Mouse (Mus musculus) gastrocnemius, postnatal 36 days (tissue): ENCODE data around the gene Tsr2. TPM values are rescaled to one million over a fixed set of nuclear protein-coding genes. Genes with fewer than 3 reads are reported as not detected.

ENCODE experiments used
- DNase-seq, 2 experiments: peaks; one replicate each; pipeline ENCODE4 v3.0.0; 2022
- intact Hi-C: fragments of 180-260 bp; cut with DNase I; formaldehyde crosslinking; loops from one replicate; pipeline ENCODE4 v1.15.1; 2025
- total RNA-seq, 2 experiments: library from RNA; stranded (reverse); gene quantifications; 2 replicates each; pipeline ENCODE4 v1.2.3; 2021

The Tsr2 gene
- total RNA-seq, 2 experiments from 2014 or later, result 5.6 to 6.4 TPM

DNA sequence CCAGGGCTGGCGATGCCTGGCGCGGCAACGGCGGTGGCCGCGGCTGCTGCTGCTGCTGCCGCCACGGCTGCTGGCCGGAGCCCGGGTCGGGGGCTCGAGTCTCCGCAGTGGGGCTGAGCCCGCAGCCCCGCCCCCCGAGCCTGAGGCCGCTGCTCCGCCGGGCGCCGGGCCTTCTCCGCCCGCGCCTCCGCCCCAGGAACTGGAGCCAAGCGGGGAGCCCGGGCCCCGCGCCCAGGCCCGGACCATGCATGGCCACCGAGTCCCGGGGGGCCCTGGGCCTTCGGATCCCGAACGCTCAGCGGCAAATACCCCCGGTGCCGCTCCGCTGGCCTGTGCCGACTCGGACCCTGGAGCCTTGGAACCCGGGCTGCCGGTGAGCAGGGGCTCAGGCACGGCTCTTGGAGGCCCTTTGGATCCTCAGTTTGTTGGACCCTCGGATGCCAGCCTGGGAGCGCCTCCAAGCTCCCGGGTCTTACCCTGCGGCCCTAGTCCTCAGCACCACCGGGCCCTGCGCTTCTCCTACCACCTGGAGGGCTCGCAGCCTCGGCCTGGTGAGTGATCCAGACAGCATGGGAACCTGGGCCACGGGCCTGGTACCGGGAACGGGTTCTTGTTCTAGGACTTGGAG, 48.8 kb downstream of the Tsr2 start:
- peak; percentile 18 to 23 for DNase-seq
- intact Hi-C loops, result no loop called here

DNA sequence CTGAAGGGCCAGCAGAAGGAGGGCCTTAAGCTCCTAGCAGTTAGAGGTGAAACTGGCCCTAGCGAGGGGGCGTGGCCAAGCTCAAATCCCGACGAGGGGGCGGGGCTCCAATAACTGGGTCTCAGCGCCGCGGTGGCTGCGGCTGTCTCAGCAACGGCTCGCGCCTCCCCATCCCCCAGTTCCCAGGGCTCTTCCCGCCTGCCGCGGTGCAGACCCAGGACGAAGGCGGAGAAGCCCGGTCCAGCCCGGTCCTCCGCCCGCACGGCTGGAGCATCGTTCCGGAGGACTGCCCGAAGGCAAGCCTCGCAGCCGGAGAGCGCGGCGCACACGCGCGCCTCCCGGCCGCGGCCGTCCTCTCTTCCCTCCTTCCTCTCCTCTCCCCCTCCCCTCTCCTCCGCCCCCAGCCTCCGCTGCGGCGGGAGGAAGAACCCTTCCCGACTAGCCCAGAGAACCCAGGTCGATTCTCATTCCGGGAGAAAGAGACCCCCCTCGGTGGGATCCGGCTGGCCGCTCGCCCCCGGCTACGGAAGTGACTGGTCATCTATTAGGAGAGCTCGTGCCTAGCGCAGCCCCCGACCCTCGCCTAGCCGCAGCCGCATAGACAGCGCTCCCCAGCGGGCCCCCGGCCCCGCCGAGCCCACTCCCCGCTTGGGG, 49.4 kb downstream of the Tsr2 start:
- DNase-seq, result peak; percentile 76 to 80
- intact Hi-C loops, result no loop called here

- DNase-seq, result no peak
- intact Hi-C loops, result no loop called here
Measured at GRCm38 (mm10) chrX:151046321-151046720, 50.0 kb downstream of the Tsr2 start.

- intact Hi-C loops, result no loop called here
- no peak for DNase-seq
Measured at GRCm38 (mm10) chrX:151045850-151046249, 50.5 kb downstream of the Tsr2 start, which contains the start of gene Fgd1. TSS of gene Fgd1 (plus strand) at chrX:151046150.

- DNase-seq, result no peak
- intact Hi-C loops, result no loop called here
Measured at GRCm38 (mm10) chrX:151041223-151041622, 55.1 kb downstream of the Tsr2 start.

Other genes with a start within 250 kb of the Tsr2 start
- gene Gnl3l, start 79.2 kb downstream of the Tsr2 start, total RNA-seq, result 10 to 100 TPM; 28.0 to 36.6 TPM
- gene Fgd1, start 50.4 kb downstream of the Tsr2 start, total RNA-seq, result 1 to 10 TPM; 2.0 to 2.1 TPM
- under 1 TPM; 0.59 to 0.69 TPM for gene Wnk3, start 101.5 kb upstream of the Tsr2 start, total RNA-seq
- 10 to 100 TPM; 10.3 to 11.1 TPM for gene Fam120c, start 247.6 kb upstream of the Tsr2 start, total RNA-seq